Mouse (Mus musculus): ENCODE data around the gene Cox7b. TPM values are rescaled to one million over a fixed set of nuclear protein-coding genes. Genes with fewer than 3 reads are reported as not detected.

The Cox7b gene
- total and polyA plus RNA-seq, 3 experiments: 222 to 804 (median 712) TPM

DNA sequence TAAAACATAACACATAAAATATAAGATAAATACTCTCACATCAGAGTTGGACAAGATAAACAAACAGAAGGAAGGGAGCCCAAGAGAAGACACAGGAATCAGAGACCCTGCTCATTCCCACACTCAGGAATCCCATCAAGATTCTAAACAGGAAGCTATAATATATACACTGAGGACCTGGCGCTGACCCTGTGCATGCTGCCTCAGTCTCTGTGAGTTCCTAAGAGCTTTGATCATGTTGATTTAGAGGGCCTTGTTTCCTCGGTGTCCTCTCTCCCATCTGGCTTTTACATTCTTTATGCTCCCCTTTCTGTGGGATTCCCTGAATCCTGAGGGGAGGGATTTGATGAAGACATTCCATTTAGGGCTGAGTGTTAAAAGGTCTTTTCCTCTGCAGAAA lies 30.0 kb downstream of the Cox7b start:
- in situ Hi-C loops (cut with MboI; ENCODE audit: low pct_ligation_motif_present, low pct_unique_long_range_greater_than_20kb, low sequenced_read_pairs): no loop called here
- H3K27ac ChIP-seq (ENCODE audit: insufficient read depth, low read depth): no peak overlapping the region
- no peak overlapping the region for H3K4me2 ChIP-seq (ENCODE audit: insufficient read depth, low read depth, poor library complexity, severe bottlenecking)
- no peaks in the 10 kb centered on the region for H3K9me3 ChIP-seq (replicated peaks; ENCODE audit: low read length)
- no peaks in the 10 kb centered on the region for H3K4me1 ChIP-seq (ENCODE audit: control insufficient read depth in 1 of 2, insufficient read depth in 2 of 2)
- no peak for DNase-seq (ENCODE audit: extremely low read depth)
- TF ChIP-seq ZC3H11A (IDR thresholded peaks at IDR 0.05; ENCODE audit: low read depth, low read length): no peak
- TF ChIP-seq POLR2A (IDR thresholded peaks at IDR 0.05; ENCODE audit: low read depth, low read length): no peak
- no peaks in the 10 kb centered on the region for H3K36me3 ChIP-seq (replicated peaks in 1 of 2; ENCODE audit: control insufficient read depth in 1 of 2, insufficient read depth in 1 of 2, low read length in 1 of 2)
- H3K79me2 ChIP-seq (replicated peaks; ENCODE audit: control insufficient read depth, extremely low read depth, insufficient read depth, poor library complexity, severe bottlenecking): no peaks in the 10 kb centered on the region; the same call in 1 of the 2 replicates
- no peak overlapping the region for H3K4me3 ChIP-seq (replicated peaks in 1 of 3; ENCODE audit: low read depth in 2 of 3, low read length in 2 of 3, poor library complexity in 1 of 3)
- dilution Hi-C loops (cut with MboI; ENCODE audit: extremely low pct_ligation_motif_present, extremely low pct_unique_long_range_greater_than_20kb, low sequenced_read_pairs): no loop called here
- no peak overlapping the region for H3K9ac ChIP-seq (ENCODE audit: insufficient read depth, low read depth)
- no peaks in the 10 kb centered on the region for H3K27me3 ChIP-seq (replicated peaks)

DNA sequence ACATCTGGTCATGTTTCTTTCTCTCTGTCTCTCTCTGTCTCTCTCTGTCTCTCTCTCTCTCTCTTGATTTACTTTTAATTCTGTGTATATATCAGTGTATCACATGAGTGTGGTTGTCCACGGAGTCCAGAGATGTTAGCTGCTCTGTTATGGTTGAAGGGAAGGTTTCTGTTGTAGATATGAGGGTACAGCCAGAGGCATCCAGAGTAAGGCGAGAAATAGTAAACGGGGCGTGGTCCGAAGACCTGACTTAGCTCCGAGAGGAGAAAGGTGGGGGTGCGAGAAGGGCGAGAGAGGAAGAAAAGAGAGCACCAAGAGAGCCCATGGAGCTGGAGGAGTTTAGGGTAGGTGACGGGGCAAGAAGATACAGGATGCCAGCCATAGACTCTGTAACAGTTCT lies 30.4 kb downstream of the Cox7b start:
- dilution Hi-C loops (cut with MboI; ENCODE audit: extremely low pct_ligation_motif_present, extremely low pct_unique_long_range_greater_than_20kb, low sequenced_read_pairs): no loop called here
- Histone ChIP-seq H3K79me2 (replicated peaks; ENCODE audit: control insufficient read depth, extremely low read depth, insufficient read depth, poor library complexity, severe bottlenecking) (no peaks in the 10 kb centered on the region; the same call in 1 of the 2 replicates), H3K36me3 (replicated peaks in 1 of 2; ENCODE audit: control insufficient read depth in 1 of 2, insufficient read depth in 1 of 2, low read length in 1 of 2) (peaks cover 0 to 2% of the 10 kb centered on the region in 2 experiments), H3K4me3 (replicated peaks in 1 of 3; ENCODE audit: low read depth in 2 of 3, low read length in 2 of 3, poor library complexity in 1 of 3) (no peak overlapping the region), H3K9ac (ENCODE audit: insufficient read depth, low read depth) (no peak overlapping the region), H3K27me3 (replicated peaks) (no peaks in the 10 kb centered on the region), H3K9me3 (replicated peaks; ENCODE audit: low read length) (no peaks in the 10 kb centered on the region), H3K27ac (ENCODE audit: insufficient read depth, low read depth) (no peak overlapping the region), H3K4me2 (ENCODE audit: insufficient read depth, low read depth, poor library complexity, severe bottlenecking) (no peak overlapping the region), H3K4me1 (ENCODE audit: control insufficient read depth in 1 of 2, insufficient read depth in 2 of 2) (no peaks in the 10 kb centered on the region)
- TF ChIP-seq PAX5 (IDR thresholded peaks at IDR 0.05; ENCODE audit: low read length) (no peak), EP300 (IDR thresholded peaks at IDR 0.05; ENCODE audit: low read length) (no peak), ZMIZ1 (IDR thresholded peaks at IDR 0.05; ENCODE audit: low read depth, low read length) (no peak), JUND (conservative IDR thresholded peaks at IDR 0.05; ENCODE audit: low read depth, low read length) (no peak), IRF4 (IDR thresholded peaks at IDR 0.05; ENCODE audit: low read depth, low read length) (no peak), ZKSCAN1 (IDR thresholded peaks at IDR 0.05; ENCODE audit: borderline replicate concordance, low read depth, low read length) (no peak), GABPA (IDR thresholded peaks at IDR 0.05; ENCODE audit: insufficient replicate concordance, low read depth, low read length) (no peak), MEF2A (IDR thresholded peaks at IDR 0.05; ENCODE audit: borderline replicate concordance, low read depth, low read length) (no peak), POLR2AphosphoS2 (IDR thresholded peaks at IDR 0.05; ENCODE audit: low read depth, low read length) (no peak), MYC (IDR thresholded peaks at IDR 0.05; ENCODE audit: low read depth, low read length) (no peak), JUN (IDR thresholded peaks at IDR 0.05; ENCODE audit: insufficient read depth, low read depth, low read length) (no peak), SIN3A (IDR thresholded peaks at IDR 0.05; ENCODE audit: low read length) (no peak), USF2 (conservative IDR thresholded peaks at IDR 0.05; ENCODE audit: low read depth, low read length) (no peak), RAD21 (IDR thresholded peaks at IDR 0.05; ENCODE audit: low read depth, low read length) (no peak), MAZ (IDR thresholded peaks at IDR 0.05; ENCODE audit: low read depth, low read length) (no peak), TBP (conservative IDR thresholded peaks at IDR 0.05; ENCODE audit: low read depth, low read length) (no peak)
- no peak for DNase-seq (ENCODE audit: extremely low read depth)
- in situ Hi-C loops (cut with MboI; ENCODE audit: low pct_ligation_motif_present, low pct_unique_long_range_greater_than_20kb, low sequenced_read_pairs): no loop called here
